ENCODE assay signal across 7 mouse cellular contexts in the genomic region with DNA sequence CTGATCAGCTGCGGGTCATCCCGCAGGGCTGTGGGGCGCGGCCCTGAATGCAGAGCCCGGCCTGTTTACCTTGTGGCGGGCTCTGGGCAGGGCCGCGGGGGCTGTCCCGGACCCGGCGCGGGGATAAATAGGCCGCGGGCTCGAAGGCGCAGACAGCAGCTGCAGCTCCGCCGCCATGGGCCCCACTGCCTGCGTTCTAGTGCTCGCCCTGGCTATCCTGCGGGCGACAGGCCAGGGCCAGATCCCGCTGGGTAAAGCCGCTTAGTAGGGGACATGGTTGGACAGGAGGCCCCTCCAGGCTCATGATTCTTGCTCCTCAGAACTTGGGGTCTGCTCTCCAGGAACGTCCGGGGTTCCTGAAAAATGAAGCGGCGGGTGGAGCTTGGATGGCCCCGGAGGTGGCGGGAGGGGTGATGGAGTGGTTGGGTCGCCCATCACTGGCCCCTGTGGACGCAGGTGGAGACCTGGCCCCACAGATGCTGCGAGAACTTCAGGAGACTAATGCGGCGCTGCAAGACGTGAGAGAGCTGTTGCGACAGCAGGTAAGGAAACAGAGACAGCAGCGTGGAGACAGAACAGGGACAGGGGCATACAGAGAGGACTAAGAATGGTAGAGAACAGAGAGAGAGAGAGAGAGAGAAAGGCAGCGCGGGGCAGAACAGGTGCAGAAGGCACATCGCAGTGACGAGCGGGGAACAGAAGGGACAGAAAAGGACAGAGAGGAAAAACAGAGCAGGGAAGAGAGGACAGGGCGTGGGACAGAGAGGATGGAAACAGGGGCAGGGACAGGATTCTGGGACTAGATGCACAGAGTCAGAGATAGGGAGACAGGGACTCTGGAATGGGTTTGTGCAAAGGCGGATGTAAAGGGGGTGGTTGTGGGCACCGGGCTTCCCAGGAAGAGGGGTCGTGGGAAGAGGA. TPM values are rescaled to one million over a fixed set of nuclear protein-coding genes. Genes with fewer than 3 reads are reported as not detected.
DNase-seq lines count a peak whose midpoint lies in the region; ATAC-seq and TF ChIP-seq lines count a peak whose summit lies in the region.

TSS of gene Comp (plus strand) at position 162 of the 921 bp plus-strand sequence.

- H3K27ac ChIP-seq in lung, embryonic 14.5 days (ENCODE audit: low read depth): no peak within 1 kb of the TSS
- H3K27ac ChIP-seq in embryonic facial prominence, embryonic 12.5 days: no peak within 1 kb of the TSS
- no peak within 1 kb of the TSS for H3K27ac ChIP-seq in intestine, embryonic 16.5 days (ENCODE audit: low read length)
- H3K27ac ChIP-seq in neural tube, embryonic 15.5 days (replicated peaks): no peak within 1 kb of the TSS

- H3K9me3 ChIP-seq in lung, embryonic 14.5 days (ENCODE audit: low read depth, low read length): no peaks in the 10 kb centered on the region
- H3K9me3 ChIP-seq in embryonic facial prominence, embryonic 12.5 days: no peaks in the 10 kb centered on the region
- H3K9me3 ChIP-seq in intestine, embryonic 16.5 days (ENCODE audit: control insufficient read depth, low read length): no peaks in the 10 kb centered on the region
- H3K9me3 ChIP-seq in neural tube, embryonic 15.5 days (replicated peaks): no peaks in the 10 kb centered on the region

- peak within 1 kb of the TSS; percentile 63 for H3K4me2 ChIP-seq in lung, embryonic 14.5 days
- H3K4me2 ChIP-seq in embryonic facial prominence, embryonic 12.5 days (replicated peaks): peak within 1 kb of the TSS; percentile 46
- H3K4me2 ChIP-seq in intestine, embryonic 16.5 days (ENCODE audit: low read depth, low read length): peak within 1 kb of the TSS; percentile 79
- H3K4me2 ChIP-seq in neural tube, embryonic 15.5 days: peak within 1 kb of the TSS; percentile 55

- peaks cover 71% of the 10 kb centered on the region for H3K27me3 ChIP-seq in lung, embryonic 14.5 days (ENCODE audit: insufficient read depth, low read length)
- peaks cover 74% of the 10 kb centered on the region for H3K27me3 ChIP-seq in embryonic facial prominence, embryonic 12.5 days
- H3K27me3 ChIP-seq in intestine, embryonic 16.5 days (replicated peaks; ENCODE audit: control insufficient read depth, insufficient read depth, low read length): peaks cover 70% of the 10 kb centered on the region
- H3K27me3 ChIP-seq in neural tube, embryonic 15.5 days (replicated peaks): peaks cover 81% of the 10 kb centered on the region

- ATAC-seq in lung, embryonic 14.5 days (ENCODE audit: insufficient read depth): peak; percentile 7
- no peak for ATAC-seq in embryonic facial prominence, embryonic 12.5 days (ENCODE audit: insufficient number of reproducible peaks, insufficient read depth, low FRiP score, low TSS enrichment)
- ATAC-seq in intestine, embryonic 16.5 days: no peak
- no peak for ATAC-seq in neural tube, embryonic 15.5 days (ENCODE audit: low FRiP score)

- DNase-seq in lung, embryonic 14.5 days: no peak
- DNase-seq in lung, postnatal 25 days (ENCODE audit: low spot score): no peak
- DNase-seq in yolk sac, embryonic 10.5 days (ENCODE audit: low spot score): no peak
- DNase-seq in gastrocnemius, postnatal 4 days (ENCODE audit: low spot score in 2 of 2): no peak

- 3% methylated on average over 47 of the region's 47 CpGs for WGBS in lung, embryonic 14.5 days
- WGBS in embryonic facial prominence, embryonic 12.5 days: 3% methylated on average over 47 of the region's 47 CpGs
- 3% methylated on average over 47 of the region's 47 CpGs for WGBS in intestine, embryonic 16.5 days
- WGBS in neural tube, embryonic 15.5 days: 2% methylated on average over 47 of the region's 47 CpGs

- H3K4me1 ChIP-seq in lung, embryonic 14.5 days (ENCODE audit: insufficient read depth): peaks cover 3% of the 10 kb centered on the region; the same call in 1 of the 2 replicates
- H3K4me1 ChIP-seq in embryonic facial prominence, embryonic 12.5 days: peaks cover 30% of the 10 kb centered on the region
- peaks cover 30% of the 10 kb centered on the region for H3K4me1 ChIP-seq in intestine, embryonic 16.5 days (ENCODE audit: control insufficient read depth, insufficient read depth, low read length)
- peaks cover 35% of the 10 kb centered on the region for H3K4me1 ChIP-seq in neural tube, embryonic 15.5 days

- no peak for TF ChIP-seq CTCF in lung, embryonic 14.5 days (IDR thresholded peaks at IDR 0.05; ENCODE audit: low read depth)

- H3K4me3 ChIP-seq in lung, embryonic 14.5 days (ENCODE audit: low read depth, low read length): peak within 1 kb of the TSS; percentile 38
- H3K4me3 ChIP-seq in embryonic facial prominence, embryonic 12.5 days: peak within 1 kb of the TSS; percentile 34
- H3K4me3 ChIP-seq in intestine, embryonic 16.5 days (ENCODE audit: low read length): peak within 1 kb of the TSS; percentile 48
- H3K4me3 ChIP-seq in neural tube, embryonic 15.5 days (replicated peaks): peak within 1 kb of the TSS; percentile 32

- no peak within 1 kb of the TSS for H3K9ac ChIP-seq in lung, embryonic 14.5 days
- no peak within 1 kb of the TSS; the same call in 1 of the 2 replicates for H3K9ac ChIP-seq in embryonic facial prominence, embryonic 12.5 days
- H3K9ac ChIP-seq in intestine, embryonic 16.5 days (ENCODE audit: low read depth, low read length): peak within 1 kb of the TSS; percentile 39; the same call in 1 of the 2 replicates
- H3K9ac ChIP-seq in neural tube, embryonic 15.5 days (replicated peaks): no peak within 1 kb of the TSS

- no peaks in the 10 kb centered on the region for H3K36me3 ChIP-seq in lung, embryonic 14.5 days (ENCODE audit: insufficient read depth)
- H3K36me3 ChIP-seq in embryonic facial prominence, embryonic 12.5 days: no peaks in the 10 kb centered on the region
- no peaks in the 10 kb centered on the region for H3K36me3 ChIP-seq in intestine, embryonic 16.5 days (ENCODE audit: control insufficient read depth, insufficient read depth, low read length)
- H3K36me3 ChIP-seq in neural tube, embryonic 15.5 days: no peaks in the 10 kb centered on the region

RNA-seq across cellular contexts. Expression of gene Comp, which starts in this region (rescaled TPM):
- polyA plus RNA-seq in lung, embryonic 14.5 days (2014; fragmentation: Nextera tagmentation; extraction: Ambion mirVana): 0.43 and 0.53 TPM in 2 replicates
- polyA plus RNA-seq in embryonic facial prominence, embryonic 12.5 days (2016; fragmentation: Nextera tagmentation; extraction: Ambion mirVana): 0.61 and 1.4 TPM in 2 replicates
- 0.39 and 0.51 TPM in 2 replicates for polyA plus RNA-seq in intestine, embryonic 16.5 days (2015; fragmentation: Nextera tagmentation; extraction: Ambion mirVana)
- polyA plus RNA-seq in neural tube, embryonic 15.5 days (2015; fragmentation: Nextera tagmentation; extraction: Ambion mirVana): 3.1 and 6.4 TPM in 2 replicates
- total RNA-seq in gastrocnemius, postnatal 4 days (2021): 1 to 10 TPM; 4.6 to 9.3 TPM

Comparison
In these comparisons a context has a peak if more than half of its experiments do, and no peak if none do; other contexts are left out.
1. Peak in ATAC-seq, H3K4me3 ChIP-seq and H3K4me2 ChIP-seq in lung, embryonic 14.5 days; RNA of the gene not detected or under 1 TPM.